Mouse (Mus musculus) ES-Bruce4 (cell line): ENCODE results near the gene Bach1.

Experiments used
- CTCF ChIP-seq: IDR thresholded peaks from one replicate; pipeline ENCODE4 v1.8.1; 2011; ENCODE audit warnings: low read depth, low read length
- EP300 ChIP-seq: IDR thresholded peaks from 2 replicates; pipeline ENCODE4 v1.6.1; 2011; ENCODE audit warnings: low read depth, low read length; ENCODE audit not compliant: insufficient read depth
- POLR2A ChIP-seq: IDR thresholded peaks from one replicate; pipeline ENCODE4 v1.8.1; 2011; ENCODE audit warnings: low read length; ENCODE audit not compliant: insufficient read depth

DNA sequence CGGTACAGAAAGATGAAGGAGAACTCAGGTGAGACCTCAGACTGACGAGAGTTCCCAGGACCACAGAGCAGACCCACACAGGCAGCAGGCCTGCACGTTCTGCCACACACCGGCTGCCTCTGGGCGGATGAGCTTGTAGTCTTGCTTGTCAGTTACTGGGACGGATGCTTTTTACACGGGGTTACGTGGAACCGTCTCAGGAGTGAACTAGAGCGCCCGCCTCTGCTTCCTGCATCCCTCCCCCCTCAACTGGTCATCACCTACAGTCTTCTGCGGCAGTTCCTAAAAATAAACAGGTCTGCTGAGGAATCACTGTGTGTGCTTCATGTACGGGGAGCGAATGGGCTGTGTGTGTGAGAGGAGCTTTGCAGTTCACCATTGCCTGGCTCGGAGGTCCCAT lies 24.7 kb downstream of the Bach1 start:
- TF ChIP-seq CTCF (no peak), POLR2A (no peak), EP300 (no peak)
